Mouse (Mus musculus): ENCODE measurements around the gene Gng7. TPM values are rescaled to one million over a fixed set of nuclear protein-coding genes. Genes with fewer than 3 reads are reported as not detected.
A peak's percentile ranks its signal among the peaks of the same experiment; 100 is the strongest.

Gene Gng7
- polyA plus RNA-seq, 1 experiment from 2014 or later: 4.7 TPM

DNA sequence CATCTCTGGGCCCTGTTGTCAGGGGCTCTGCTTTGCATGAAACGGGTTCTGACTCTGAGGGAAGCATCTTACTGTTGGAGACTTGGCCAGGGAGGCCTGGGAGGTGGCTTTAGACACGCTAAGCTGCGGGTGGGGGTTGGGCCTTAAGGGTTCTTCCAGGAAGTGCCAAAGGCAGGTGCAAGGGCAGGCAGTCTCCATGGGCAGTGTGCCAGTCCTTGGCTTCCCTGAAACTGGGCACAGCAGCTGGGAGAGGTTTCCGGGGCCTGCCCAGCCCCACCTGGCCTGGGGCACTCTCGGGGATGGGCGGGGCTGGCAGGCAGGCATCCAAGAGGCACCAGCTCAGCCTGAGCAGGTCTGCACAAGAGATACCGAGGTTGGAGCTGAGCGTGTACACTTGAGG, 77.1 kb downstream of the Gng7 start:
- H3K9me3 ChIP-seq (ENCODE audit: control insufficient read depth, low read length): no peaks in the 10 kb centered on the region
- no peak overlapping the region for H3K4me3 ChIP-seq (ENCODE audit: low read depth, low read length)
- no peak overlapping the region; the same call in 1 of the 2 replicates for H3K4me2 ChIP-seq (ENCODE audit: low read length)
- H3K27ac ChIP-seq (ENCODE audit: low read depth): no peak overlapping the region
- ATAC-seq (replicated peaks; ENCODE audit: low FRiP score, low TSS enrichment, low read depth): no peak
- no peaks in the 10 kb centered on the region for H3K36me3 ChIP-seq (ENCODE audit: control insufficient read depth, insufficient read depth, low read length)
- peaks cover 16% of the 10 kb centered on the region for H3K27me3 ChIP-seq (replicated peaks; ENCODE audit: control insufficient read depth, insufficient read depth, low read length)
- DNase-seq (ENCODE audit: low spot score): no peak
- 33% methylated on average over 8 of the region's 8 CpGs for WGBS
- H3K9ac ChIP-seq (ENCODE audit: low read length): no peak overlapping the region
- peaks cover 73% of the 10 kb centered on the region for H3K4me1 ChIP-seq (replicated peaks; ENCODE audit: control insufficient read depth, insufficient read depth, low read length)

DNA sequence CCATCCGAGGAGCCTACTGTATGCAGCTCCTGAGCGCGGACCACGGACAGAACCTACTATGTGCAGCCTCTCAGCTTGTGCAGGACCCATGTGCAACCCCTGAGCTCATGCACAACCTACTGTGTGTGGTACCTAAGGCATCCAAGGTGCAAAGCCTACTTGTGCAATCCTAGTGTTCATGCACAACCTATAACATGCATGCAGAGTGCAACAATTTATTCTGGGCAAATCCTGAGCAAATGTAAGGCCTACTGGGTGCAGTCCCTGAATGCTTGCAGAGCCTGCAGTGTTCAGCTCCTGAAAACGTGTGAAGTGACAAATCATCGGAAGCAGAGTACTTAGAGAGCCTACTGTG, 78.0 kb downstream of the Gng7 start:
- Histone ChIP-seq H3K9me3 (ENCODE audit: control insufficient read depth, low read length) (no peaks in the 10 kb centered on the region), H3K9ac (ENCODE audit: low read length) (no peak overlapping the region), H3K4me1 (replicated peaks; ENCODE audit: control insufficient read depth, insufficient read depth, low read length) (peaks cover 81% of the 10 kb centered on the region), H3K4me3 (ENCODE audit: low read depth, low read length) (peak overlapping the region; percentile 31; the same call in 1 of the 2 replicates), H3K27me3 (replicated peaks; ENCODE audit: control insufficient read depth, insufficient read depth, low read length) (peaks cover 25% of the 10 kb centered on the region), H3K4me2 (ENCODE audit: low read length) (peak overlapping the region; percentile 61), H3K27ac (ENCODE audit: low read depth) (no peak overlapping the region), H3K36me3 (ENCODE audit: control insufficient read depth, insufficient read depth, low read length) (no peaks in the 10 kb centered on the region)
- WGBS: 16% methylated on average over 6 of the region's 6 CpGs
- no peak for ATAC-seq (replicated peaks; ENCODE audit: low FRiP score, low TSS enrichment, low read depth)
- no peak for DNase-seq (ENCODE audit: low spot score)

DNA sequence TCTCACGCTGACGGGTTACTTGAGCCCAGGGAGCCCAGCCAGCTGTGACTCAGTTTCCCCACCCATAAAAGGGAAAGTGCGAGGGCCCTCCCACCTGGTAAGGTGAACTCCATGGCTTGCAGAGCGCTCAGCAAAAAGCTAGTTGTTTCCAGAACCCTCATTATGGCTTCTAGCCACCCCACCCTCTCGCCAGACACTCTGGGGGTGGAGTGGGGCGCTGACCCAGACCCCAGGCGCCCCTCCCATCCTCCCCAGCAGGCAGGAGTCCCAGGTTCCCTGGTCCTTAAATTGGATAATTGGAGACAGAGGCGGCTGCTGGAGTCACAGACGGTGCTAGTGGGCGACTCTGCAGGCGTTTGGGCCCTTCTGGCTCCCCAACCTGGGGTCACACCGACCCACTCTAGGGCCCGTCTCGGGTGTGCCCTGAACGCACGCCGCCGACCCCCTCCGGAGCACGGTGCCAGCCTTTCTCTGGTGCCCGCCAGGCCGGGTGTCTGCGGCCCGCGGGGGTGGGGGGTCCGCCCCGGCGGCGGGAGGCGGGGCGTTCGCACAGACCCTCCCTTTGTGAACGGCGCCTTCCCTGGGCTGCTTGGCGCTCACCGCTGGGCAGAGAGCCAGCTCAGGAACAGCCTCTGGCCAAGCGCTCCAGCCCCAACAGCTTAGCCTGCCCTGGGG, 78.5 kb downstream of the Gng7 start:
- Histone ChIP-seq H3K27ac (ENCODE audit: low read depth) (0 out of 2 replicates have a peak overlapping the region, but pooled peaks have one; percentile 9), H3K27me3 (replicated peaks; ENCODE audit: control insufficient read depth, insufficient read depth, low read length) (peaks cover 30% of the 10 kb centered on the region), H3K9ac (ENCODE audit: low read length) (peak overlapping the region; percentile 39), H3K4me1 (replicated peaks; ENCODE audit: control insufficient read depth, insufficient read depth, low read length) (peaks cover 86% of the 10 kb centered on the region), H3K4me2 (ENCODE audit: low read length) (peak overlapping the region; percentile 61), H3K9me3 (ENCODE audit: control insufficient read depth, low read length) (no peaks in the 10 kb centered on the region), H3K4me3 (ENCODE audit: low read depth, low read length) (peak overlapping the region; percentile 31), H3K36me3 (ENCODE audit: control insufficient read depth, insufficient read depth, low read length) (no peaks in the 10 kb centered on the region)
- DNase-seq (ENCODE audit: low spot score) (peak; percentile 83), ATAC-seq (replicated peaks; ENCODE audit: low FRiP score, low TSS enrichment, low read depth) (peak; percentile 29; the same call in 1 of the 2 replicates)
- WGBS: 4% methylated on average over 37 of the region's 37 CpGs

- Histone ChIP-seq H3K4me2 (ENCODE audit: low read length) (peak overlapping the region; percentile 61), H3K4me3 (ENCODE audit: low read depth, low read length) (peak overlapping the region; percentile 31), H3K9me3 (ENCODE audit: control insufficient read depth, low read length) (no peaks in the 10 kb centered on the region), H3K27ac (ENCODE audit: low read depth) (0 out of 2 replicates have a peak overlapping the region, but pooled peaks have one; percentile 9), H3K4me1 (replicated peaks; ENCODE audit: control insufficient read depth, insufficient read depth, low read length) (peaks cover 86% of the 10 kb centered on the region), H3K36me3 (ENCODE audit: control insufficient read depth, insufficient read depth, low read length) (no peaks in the 10 kb centered on the region), H3K27me3 (replicated peaks; ENCODE audit: control insufficient read depth, insufficient read depth, low read length) (peaks cover 35% of the 10 kb centered on the region), H3K9ac (ENCODE audit: low read length) (peak overlapping the region; percentile 39; the same call in 1 of the 2 replicates)
- DNase-seq (ENCODE audit: low spot score) (no peak), ATAC-seq (replicated peaks; ENCODE audit: low FRiP score, low TSS enrichment, low read depth) (no peak)
- WGBS: 12% methylated on average over 17 of the region's 17 CpGs
Observed at GRCm38 (mm10) chr10:80935698-80936097, 79.0 kb downstream of the Gng7 start.

DNA sequence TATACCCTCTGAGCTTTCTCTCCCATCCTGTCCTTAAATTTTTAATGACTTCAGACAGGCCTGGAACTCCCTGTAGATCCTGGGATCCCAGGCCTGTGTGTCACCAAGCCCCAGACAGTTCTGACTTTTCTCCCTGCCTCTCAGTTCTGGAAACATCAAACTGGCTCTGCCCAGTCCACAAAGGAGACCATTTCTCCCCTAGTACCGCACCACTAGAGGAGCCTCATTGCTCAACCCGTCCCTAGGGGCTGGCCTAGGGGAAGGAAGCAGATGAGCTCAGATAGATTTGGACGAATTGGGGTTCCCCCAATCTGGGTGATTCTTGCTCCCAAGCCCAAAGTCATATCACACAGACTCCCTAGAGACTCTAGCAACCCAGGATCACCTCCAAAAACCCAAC, 79.5 kb downstream of the Gng7 start:
- Histone ChIP-seq H3K4me2 (ENCODE audit: low read length) (0 out of 2 replicates have a peak overlapping the region, but pooled peaks have one; percentile 61), H3K4me1 (replicated peaks; ENCODE audit: control insufficient read depth, insufficient read depth, low read length) (peaks cover 82% of the 10 kb centered on the region), H3K9me3 (ENCODE audit: control insufficient read depth, low read length) (no peaks in the 10 kb centered on the region), H3K36me3 (ENCODE audit: control insufficient read depth, insufficient read depth, low read length) (no peaks in the 10 kb centered on the region), H3K9ac (ENCODE audit: low read length) (no peak overlapping the region), H3K4me3 (ENCODE audit: low read depth, low read length) (no peak overlapping the region), H3K27me3 (replicated peaks; ENCODE audit: control insufficient read depth, insufficient read depth, low read length) (peaks cover 39% of the 10 kb centered on the region), H3K27ac (ENCODE audit: low read depth) (no peak overlapping the region)
- 30% methylated on average over 3 of the region's 3 CpGs for WGBS
- ATAC-seq (replicated peaks; ENCODE audit: low FRiP score, low TSS enrichment, low read depth) (no peak), DNase-seq (ENCODE audit: low spot score) (no peak)

GRCm38 (mm10) chr10:80934136-80934985, 80.4 kb downstream of the Gng7 start:
- H3K4me1 ChIP-seq (replicated peaks; ENCODE audit: control insufficient read depth, insufficient read depth, low read length): peaks cover 76% of the 10 kb centered on the region
- no peak overlapping the region for H3K4me3 ChIP-seq (ENCODE audit: low read depth, low read length)
- no peak for ATAC-seq (replicated peaks; ENCODE audit: low FRiP score, low TSS enrichment, low read depth)
- H3K9ac ChIP-seq (ENCODE audit: low read length): no peak overlapping the region
- 52% methylated on average over 14 of the region's 14 CpGs for WGBS
- H3K27me3 ChIP-seq (replicated peaks; ENCODE audit: control insufficient read depth, insufficient read depth, low read length): peaks cover 39% of the 10 kb centered on the region
- no peak for DNase-seq (ENCODE audit: low spot score)
- H3K4me2 ChIP-seq (ENCODE audit: low read length): no peak overlapping the region
- no peaks in the 10 kb centered on the region for H3K36me3 ChIP-seq (ENCODE audit: control insufficient read depth, insufficient read depth, low read length)
- no peaks in the 10 kb centered on the region for H3K9me3 ChIP-seq (ENCODE audit: control insufficient read depth, low read length)
- H3K27ac ChIP-seq (ENCODE audit: low read depth): no peak overlapping the region

- H3K9me3 ChIP-seq (ENCODE audit: control insufficient read depth, low read length): no peaks in the 10 kb centered on the region
- no peak overlapping the region for H3K9ac ChIP-seq (ENCODE audit: low read length)
- 4% methylated on average over 21 of the region's 21 CpGs for WGBS
- no peak overlapping the region; the same call in 1 of the 2 replicates for H3K27ac ChIP-seq (ENCODE audit: low read depth)
- peaks cover 74% of the 10 kb centered on the region for H3K4me1 ChIP-seq (replicated peaks; ENCODE audit: control insufficient read depth, insufficient read depth, low read length)
- ATAC-seq (replicated peaks; ENCODE audit: low FRiP score, low TSS enrichment, low read depth): no peak
- H3K4me2 ChIP-seq (ENCODE audit: low read length): peak overlapping the region; percentile 79
- H3K27me3 ChIP-seq (replicated peaks; ENCODE audit: control insufficient read depth, insufficient read depth, low read length): peaks cover 39% of the 10 kb centered on the region
- H3K36me3 ChIP-seq (ENCODE audit: control insufficient read depth, insufficient read depth, low read length): no peaks in the 10 kb centered on the region
- H3K4me3 ChIP-seq (ENCODE audit: low read depth, low read length): peak overlapping the region; percentile 12; the same call in 1 of the 2 replicates
- peak; percentile 68 for DNase-seq (ENCODE audit: low spot score)
Observed at GRCm38 (mm10) chr10:80933421-80933979, 81.2 kb downstream of the Gng7 start.

GRCm38 (mm10) chr10:80932700-80933420, 81.9 kb downstream of the Gng7 start:
- 3% methylated on average over 17 of the region's 17 CpGs for WGBS
- peak overlapping the region; percentile 79 for H3K4me2 ChIP-seq (ENCODE audit: low read length)
- DNase-seq (ENCODE audit: low spot score) (no peak), ATAC-seq (replicated peaks; ENCODE audit: low FRiP score, low TSS enrichment, low read depth) (no peak)
- H3K4me3 ChIP-seq (ENCODE audit: low read depth, low read length): peak overlapping the region; percentile 64
- no peaks in the 10 kb centered on the region for H3K36me3 ChIP-seq (ENCODE audit: control insufficient read depth, insufficient read depth, low read length)
- H3K9me3 ChIP-seq (ENCODE audit: control insufficient read depth, low read length): no peaks in the 10 kb centered on the region
- H3K27me3 ChIP-seq (replicated peaks; ENCODE audit: control insufficient read depth, insufficient read depth, low read length): peaks cover 39% of the 10 kb centered on the region
- H3K4me1 ChIP-seq (replicated peaks; ENCODE audit: control insufficient read depth, insufficient read depth, low read length): peaks cover 68% of the 10 kb centered on the region
- H3K9ac ChIP-seq (ENCODE audit: low read length): 0 out of 2 replicates have a peak overlapping the region, but pooled peaks have one; percentile 27
- H3K27ac ChIP-seq (ENCODE audit: low read depth): no peak overlapping the region

Data from intestine, embryonic 14.5 days (tissue).